Mouse (Mus musculus): ENCODE measurements around the gene Ankmy2.

DNA sequence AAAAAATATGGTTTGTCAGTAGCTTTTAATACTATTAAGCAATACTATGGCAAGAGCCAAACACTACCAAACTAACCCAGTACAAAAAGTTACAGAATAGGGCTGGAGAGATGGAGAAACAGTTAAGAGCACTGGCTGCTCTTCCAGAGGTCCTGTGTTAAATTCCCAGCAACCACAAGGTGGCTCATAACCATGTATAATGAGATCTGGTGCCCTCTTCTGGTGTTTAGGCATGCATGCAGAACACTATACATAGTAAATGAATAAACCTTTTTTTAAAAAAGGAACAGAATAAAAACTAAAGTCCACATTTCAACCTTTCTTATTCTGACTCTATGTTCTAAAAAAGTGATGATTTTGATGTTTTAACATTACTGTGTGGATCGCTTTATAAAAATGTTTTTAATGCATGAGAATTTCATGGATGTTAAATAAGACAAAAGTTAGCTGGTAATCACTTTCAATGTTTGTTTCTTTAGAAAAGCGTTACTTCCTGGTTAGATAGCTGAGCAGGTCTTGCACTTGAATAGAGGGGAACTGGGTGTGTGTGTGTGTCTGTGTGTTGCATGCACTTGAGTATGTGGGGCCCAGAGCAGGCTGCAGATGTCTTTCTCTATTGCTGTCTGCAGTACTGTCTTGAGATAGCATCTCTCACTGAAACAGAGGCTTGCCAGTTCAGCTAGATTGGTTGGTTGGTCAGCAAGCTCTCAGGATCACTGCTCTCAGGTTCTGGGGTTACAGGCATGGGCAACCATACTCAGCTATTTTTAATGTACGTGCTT lies 10.5 kb upstream of the Ankmy2 start:
- TF ChIP-seq CTCF (IDR thresholded peaks at IDR 0.05; ENCODE audit: control insufficient read depth, insufficient read depth, low read length) (no peak), POLR2A (IDR thresholded peaks at IDR 0.05; ENCODE audit: borderline replicate concordance, control insufficient read depth, low read depth, low read length) (no peak)

Data from bone marrow, adult 2 months (tissue).